Mouse (Mus musculus) limb, embryonic 11.5 days (tissue): ENCODE results near the gene C130050O18Rik. TPM values are rescaled to one million over a fixed set of nuclear protein-coding genes. Genes with fewer than 3 reads are reported as not detected.

Source experiments
- ATAC-seq: fragments of 200-750 bp; cut with Nextera tagmentation; 2 replicates; pipeline ENCODE4 v1.8.0; 2017; ENCODE audit warnings: low read depth; ENCODE audit not compliant: insufficient number of reproducible peaks, low FRiP score, low TSS enrichment
- DNase-seq: peaks from one replicate; pipeline ENCODE4 v3.0.0-alpha.2; 2015; ENCODE audit warnings: low spot score
- H3K27ac ChIP-seq: fragments of 300-500 bp; sonication (generic); replicated peaks from 2 replicates; pipeline ENCODE4 v1.5.1; 2014; ENCODE audit warnings: low read depth, mild to moderate bottlenecking, low read length
- H3K27me3 ChIP-seq: fragments of 300-500 bp; sonication (generic); 2 replicates; pipeline ENCODE4 v1.6.1; 2014; ENCODE audit warnings: mild to moderate bottlenecking, low read length, mixed read lengths; ENCODE audit not compliant: control insufficient read depth, insufficient read depth
- H3K36me3 ChIP-seq: fragments of 300-500 bp; sonication (generic); 2 replicates; pipeline ENCODE4 v1.6.1; 2014; ENCODE audit warnings: mild to moderate bottlenecking, low read length, moderate library complexity, mixed read lengths; ENCODE audit not compliant: control insufficient read depth, insufficient read depth
- H3K4me1 ChIP-seq: fragments of 300-500 bp; sonication (generic); 2 replicates; pipeline ENCODE4 v1.6.1; 2014; ENCODE audit warnings: low read length, mixed read lengths; ENCODE audit not compliant: control insufficient read depth, insufficient read depth
- H3K4me2 ChIP-seq: fragments of 300-500 bp; sonication (generic); 2 replicates; pipeline ENCODE4 v1.6.1; 2014; ENCODE audit warnings: low read depth, mild to moderate bottlenecking, moderate library complexity; ENCODE audit not compliant: severe bottlenecking
- H3K4me3 ChIP-seq: fragments of 300-500 bp; sonication (generic); 2 replicates; pipeline ENCODE4 v1.5.1; 2014; ENCODE audit warnings: low read depth, low read length
- H3K9ac ChIP-seq: fragments of 300-500 bp; sonication (generic); 2 replicates; pipeline ENCODE4 v1.6.1; 2014; ENCODE audit warnings: mild to moderate bottlenecking, low read length
- H3K9me3 ChIP-seq: fragments of 300-500 bp; sonication (generic); 2 replicates; pipeline ENCODE4 v1.6.1; 2016; ENCODE audit warnings: low read length; ENCODE audit not compliant: control insufficient read depth
- WGBS: fragments of 180-500 bp; shearing (Covaris S2); extraction: QIAGEN DNeasy Blood & Tissue Kit; methylation state at CpG from one replicate; pipeline ENCODE4 v1.1.7; 2014; 5-methylcytosine and 5-hydroxymethylcytosine counted together
- polyA plus RNA-seq: library from polyadenylated mRNA; unstranded; fragments of >200 nt; fragmentation: Nextera tagmentation; extraction: Ambion mirVana; gene quantifications from 2 replicates; pipeline ENCODE4 v1.2.1, GENCODE M21; 2014

The C130050O18Rik gene
- polyA plus RNA-seq, 1 experiment from 2014 or later, result 0.89 TPM

GRCm38 (mm10) chr5:139418110-139418509 is 13.0 kb downstream of the C130050O18Rik start:
- Histone ChIP-seq H3K4me1 (peaks cover 8% of the 10 kb centered on the region), H3K9me3 (no peaks in the 10 kb centered on the region), H3K36me3 (no peaks in the 10 kb centered on the region), H3K9ac (no peak overlapping the region), H3K4me2 (no peak overlapping the region), H3K27ac (no peak overlapping the region; the same call in 1 of the 2 replicates), H3K27me3 (no peaks in the 10 kb centered on the region), H3K4me3 (no peak overlapping the region)
- no peak for ATAC-seq
- DNase-seq, result no peak
- 84% methylated on average over 2 of the region's 2 CpGs for WGBS

- Histone ChIP-seq H3K36me3 (no peaks in the 10 kb centered on the region), H3K9me3 (no peaks in the 10 kb centered on the region), H3K27me3 (no peaks in the 10 kb centered on the region), H3K4me1 (peaks cover 10% of the 10 kb centered on the region), H3K4me2 (no peak overlapping the region), H3K9ac (0 out of 2 replicates have a peak overlapping the region, but pooled peaks have one; percentile 9), H3K27ac (no peak overlapping the region; the same call in 1 of the 2 replicates), H3K4me3 (no peak overlapping the region)
- no peak for DNase-seq
- 26% methylated on average over 3 of the region's 3 CpGs for WGBS
- ATAC-seq, result no peak
These were observed 13.6 kb downstream of the C130050O18Rik start for GRCm38 (mm10) chr5:139418633-139419032.

- WGBS, result 59% methylated on average over 21 of the region's 21 CpGs
- peak within 1 kb of the TSS; percentile 41; the same call in 1 of the 2 replicates for H3K9ac ChIP-seq
- no peak within 1 kb of the TSS for H3K4me3 ChIP-seq
- H3K36me3 ChIP-seq, result no peaks in the 10 kb centered on the region
- DNase-seq (peak; percentile 35), ATAC-seq (peak; percentile 12; the same call in 1 of the 2 replicates)
- peak within 1 kb of the TSS; percentile 23; the same call in 1 of the 2 replicates for H3K4me2 ChIP-seq
- no peaks in the 10 kb centered on the region for H3K27me3 ChIP-seq
- no peaks in the 10 kb centered on the region for H3K9me3 ChIP-seq
- H3K27ac ChIP-seq, result no peak within 1 kb of the TSS
- H3K4me1 ChIP-seq, result peaks cover 10% of the 10 kb centered on the region
These were observed 18.2 kb downstream of the C130050O18Rik start, which contains the start of gene Gper1 for GRCm38 (mm10) chr5:139423026-139423865. Gene Gper1 (plus strand): TSS chr5:139423151.

DNA sequence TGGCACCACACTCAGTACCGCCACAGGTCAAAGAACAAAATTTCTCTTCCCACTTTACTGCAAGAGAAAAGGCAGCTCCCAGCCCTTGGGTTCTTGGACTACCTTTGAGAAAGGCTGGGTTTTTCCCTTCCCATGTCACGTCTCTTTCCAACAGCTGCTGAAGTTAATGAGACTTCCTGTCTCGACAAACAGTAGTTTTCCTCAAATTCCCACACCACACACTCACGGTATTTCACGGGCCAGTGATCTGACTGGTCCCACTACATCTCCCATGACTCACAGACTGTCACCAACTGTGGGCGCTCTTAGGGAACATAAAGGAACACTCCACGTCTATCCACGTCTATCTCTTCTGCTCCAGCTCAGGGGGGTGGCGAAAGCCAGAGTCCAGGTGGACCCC is 20.1 kb downstream of the C130050O18Rik start:
- DNase-seq (no peak), ATAC-seq (no peak)
- no peak overlapping the region for H3K4me2 ChIP-seq
- no peak overlapping the region for H3K4me3 ChIP-seq
- peaks cover 4% of the 10 kb centered on the region for H3K4me1 ChIP-seq
- H3K9ac ChIP-seq, result no peak overlapping the region
- no peaks in the 10 kb centered on the region for H3K9me3 ChIP-seq
- no peaks in the 10 kb centered on the region for H3K36me3 ChIP-seq
- H3K27ac ChIP-seq, result no peak overlapping the region
- 78% methylated on average over 9 of the region's 9 CpGs for WGBS
- H3K27me3 ChIP-seq, result no peaks in the 10 kb centered on the region

- ATAC-seq, result no peak
- no peak overlapping the region for H3K4me3 ChIP-seq
- no peaks in the 10 kb centered on the region for H3K9me3 ChIP-seq
- no peak overlapping the region for H3K4me2 ChIP-seq
- no peak overlapping the region for H3K9ac ChIP-seq
- no peak for DNase-seq
- 85% methylated on average over 9 of the region's 9 CpGs for WGBS
- H3K27me3 ChIP-seq, result no peaks in the 10 kb centered on the region
- no peak overlapping the region for H3K27ac ChIP-seq
- H3K4me1 ChIP-seq, result peaks cover 4% of the 10 kb centered on the region
- H3K36me3 ChIP-seq, result no peaks in the 10 kb centered on the region
These were observed 21.9 kb downstream of the C130050O18Rik start for GRCm38 (mm10) chr5:139427001-139427400.

- WGBS, result 89% methylated on average over 9 of the region's 9 CpGs
- Histone ChIP-seq H3K4me2 (no peak overlapping the region), H3K4me3 (no peak overlapping the region), H3K27ac (no peak overlapping the region), H3K27me3 (no peaks in the 10 kb centered on the region), H3K36me3 (no peaks in the 10 kb centered on the region), H3K9me3 (no peaks in the 10 kb centered on the region), H3K4me1 (peaks cover 3% of the 10 kb centered on the region), H3K9ac (no peak overlapping the region)
- DNase-seq (no peak), ATAC-seq (no peak)
These were observed 22.9 kb downstream of the C130050O18Rik start for GRCm38 (mm10) chr5:139427989-139428388.

DNA sequence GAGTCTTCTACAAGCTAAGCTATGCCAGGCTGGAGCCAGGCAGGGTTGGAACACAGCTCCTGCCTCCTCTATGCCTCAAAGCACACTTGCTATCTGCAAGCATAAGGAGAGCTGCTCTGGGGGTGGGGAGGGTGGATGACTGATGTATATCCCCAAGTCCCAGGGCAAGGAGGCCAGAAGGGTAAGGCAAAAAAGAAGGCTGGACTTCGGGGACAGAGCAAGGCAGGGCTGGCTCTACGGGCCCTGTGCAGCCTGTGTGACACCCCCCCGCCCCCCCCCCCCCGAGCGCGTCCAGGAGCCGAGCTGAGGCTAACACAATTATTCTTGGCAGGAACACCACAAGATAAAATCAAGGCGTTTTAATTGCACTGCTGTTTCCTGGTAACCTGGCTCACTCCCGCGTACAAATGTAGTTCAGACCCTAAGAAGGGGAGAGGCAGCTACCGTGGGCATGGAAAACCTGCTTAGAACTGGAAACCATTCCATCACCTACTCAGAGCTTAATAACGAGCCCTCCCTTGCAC is 24.8 kb downstream of the C130050O18Rik start:
- ATAC-seq, result no peak
- Histone ChIP-seq H3K4me1 (no peaks in the 10 kb centered on the region; the same call in 1 of the 2 replicates), H3K4me3 (no peak overlapping the region), H3K4me2 (no peak overlapping the region), H3K27me3 (no peaks in the 10 kb centered on the region), H3K9me3 (no peaks in the 10 kb centered on the region), H3K36me3 (no peaks in the 10 kb centered on the region), H3K27ac (no peak overlapping the region), H3K9ac (no peak overlapping the region)
- WGBS, result 32% methylated on average over 10 of the region's 12 CpGs
- DNase-seq, result no peak

DNA sequence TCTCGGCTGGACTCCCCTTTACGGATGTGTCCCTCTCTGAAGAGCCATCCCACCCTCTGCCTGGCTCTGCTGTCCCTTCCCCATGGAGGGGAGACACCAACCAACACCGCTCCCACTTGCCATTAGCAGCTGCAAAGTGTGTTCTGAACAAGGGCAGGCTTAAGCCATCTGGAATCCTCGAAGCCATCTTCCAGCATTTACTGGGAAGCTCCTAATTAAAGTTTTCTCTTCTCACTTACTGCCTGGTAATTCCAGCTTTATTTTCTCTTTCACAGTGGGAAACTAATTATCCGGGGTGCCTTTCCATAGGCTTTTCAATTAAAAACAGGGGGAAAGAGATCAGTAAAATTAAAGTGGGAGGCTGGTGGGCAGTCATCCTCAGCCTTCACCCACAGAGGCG is 27.3 kb downstream of the C130050O18Rik start:
- DNase-seq (no peak), ATAC-seq (no peak)
- Histone ChIP-seq H3K9ac (no peak overlapping the region), H3K4me2 (no peak overlapping the region), H3K9me3 (no peaks in the 10 kb centered on the region), H3K4me3 (no peak overlapping the region), H3K4me1 (no peaks in the 10 kb centered on the region; the same call in 1 of the 2 replicates), H3K27me3 (no peaks in the 10 kb centered on the region), H3K36me3 (no peaks in the 10 kb centered on the region), H3K27ac (no peak overlapping the region)
- 67% methylated on average over 6 of the region's 6 CpGs for WGBS
